Mouse (Mus musculus) NIH3T3 (cell line): ENCODE measurements at regions not wholly inside any gene's neighbourhood (a gene's known extent, or its start where the extent isn't known, plus 50 kb on each side); places are given as distances from the start of the nearest gene placed in this dataset.

Experiments used
- DNase-seq: peaks from one replicate; pipeline ENCODE4 v3.0.0-alpha.2; 2012; ENCODE audit warnings: low read depth

GRCm38 (mm10) chr7:117875241-117875640, 240.7 kb downstream of the Rps15a start:
- no peak for DNase-seq

- no peak for DNase-seq
Measured at GRCm38 (mm10) chr7:117859419-117859818, 256.6 kb downstream of the Rps15a start.

GRCm38 (mm10) chr7:117855955-117856354, 260.0 kb downstream of the Rps15a start:
- DNase-seq = no peak

GRCm38 (mm10) chr7:117853716-117854115, 262.3 kb downstream of the Rps15a start:
- DNase-seq = no peak

DNA sequence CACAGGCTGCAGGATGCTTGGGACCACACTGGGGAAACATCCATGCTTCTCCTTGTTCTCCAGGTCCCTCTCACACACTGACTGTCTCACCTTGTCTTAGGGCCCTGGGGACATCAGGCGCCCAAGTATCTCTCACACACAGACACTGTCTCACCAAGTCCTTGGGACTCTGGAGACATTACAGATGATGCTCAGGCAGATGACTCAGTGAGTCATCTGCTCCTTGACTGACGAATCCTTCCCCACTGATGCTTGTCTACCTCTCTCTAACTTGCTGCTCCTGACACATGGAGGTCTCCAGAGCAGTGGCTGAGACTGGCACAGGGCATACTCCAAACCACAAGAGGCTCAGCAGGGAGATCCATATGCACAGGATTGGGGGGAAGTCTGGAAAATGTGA, 263.1 kb downstream of the Rps15a start:
- DNase-seq = no peak

DNA sequence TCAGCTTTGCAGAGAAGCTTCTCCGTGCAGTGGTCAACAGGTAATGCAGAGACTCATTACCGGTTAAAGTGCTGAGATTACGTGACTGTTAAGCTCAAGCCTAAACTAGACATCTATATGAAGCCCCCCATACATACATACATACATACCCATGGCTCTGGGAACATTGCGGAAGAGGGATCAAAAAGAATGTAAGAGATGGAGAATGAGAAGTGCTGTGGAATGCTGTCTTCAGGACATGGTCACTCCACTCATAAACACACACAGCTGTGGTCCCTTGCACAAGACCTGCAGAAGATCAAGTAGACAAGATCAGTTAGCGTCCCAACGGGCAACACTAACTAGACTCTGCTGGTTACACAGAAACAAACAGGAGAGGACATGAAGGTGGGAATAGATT, 265.2 kb downstream of the Rps15a start:
- no peak for DNase-seq

GRCm38 (mm10) chr7:117846041-117846440, 269.9 kb downstream of the Rps15a start:
- no peak for DNase-seq

- no peak for DNase-seq
Measured at GRCm38 (mm10) chr7:117842780-117843179, 273.2 kb downstream of the Rps15a start.

DNA sequence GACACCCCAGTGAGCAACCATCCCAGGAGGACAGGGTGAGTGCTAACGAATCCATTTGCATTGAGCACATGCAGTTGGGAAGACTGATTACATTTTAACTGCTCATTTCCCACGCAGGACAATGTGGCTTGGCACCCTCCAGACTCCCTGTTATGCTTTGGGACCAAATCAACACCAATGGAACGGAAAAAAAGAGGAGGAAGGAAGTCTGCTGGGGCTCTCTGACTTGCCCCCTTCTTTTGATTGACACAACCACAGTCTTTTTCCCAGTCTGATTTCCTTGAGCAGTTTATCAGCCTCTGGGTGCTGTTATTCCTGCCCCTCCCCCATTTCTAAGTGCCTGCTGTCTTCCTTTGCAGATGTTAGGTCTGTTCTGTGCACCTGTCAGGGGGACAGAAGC, 321.0 kb downstream of the Rps15a start:
- DNase-seq = no peak

DNA sequence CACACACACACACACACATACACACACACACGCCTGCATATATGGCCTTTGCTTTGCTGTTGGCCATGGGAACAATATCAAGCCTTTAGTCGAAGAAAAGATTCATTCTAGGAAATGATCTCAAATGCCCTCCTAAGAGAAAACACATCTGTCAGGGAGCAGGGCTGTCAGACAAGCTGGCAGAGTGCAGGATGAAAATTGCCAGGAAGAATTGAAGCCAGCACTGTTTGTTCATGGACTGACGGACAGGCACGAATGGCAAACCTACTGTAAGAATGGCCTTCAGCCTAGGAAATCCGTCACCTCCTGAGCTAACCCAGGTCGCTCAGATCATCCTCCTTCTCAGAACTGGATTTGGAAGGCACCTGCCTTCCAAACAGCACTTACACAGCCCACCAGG, 322.0 kb downstream of the Rps15a start:
- DNase-seq = no peak

DNA sequence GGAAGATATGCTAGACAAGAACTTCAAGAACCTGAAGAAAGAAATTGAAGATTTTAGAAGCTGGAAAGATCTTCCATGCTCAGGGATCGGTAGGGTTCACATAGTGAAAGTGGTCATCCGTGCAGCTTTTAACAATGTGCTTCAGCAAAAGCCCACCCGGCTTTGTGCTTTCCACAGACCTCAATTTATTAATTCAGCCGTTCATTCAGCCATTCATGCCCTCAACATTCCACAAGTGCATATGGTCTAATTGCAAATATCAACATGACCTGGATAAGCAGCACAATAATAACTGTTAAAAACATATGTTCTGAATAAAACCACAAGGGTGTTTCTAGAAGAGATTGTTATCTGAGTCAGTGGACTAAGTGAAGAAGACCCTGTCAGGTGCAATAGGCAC, 323.5 kb downstream of the Rps15a start:
- no peak for DNase-seq

DNA sequence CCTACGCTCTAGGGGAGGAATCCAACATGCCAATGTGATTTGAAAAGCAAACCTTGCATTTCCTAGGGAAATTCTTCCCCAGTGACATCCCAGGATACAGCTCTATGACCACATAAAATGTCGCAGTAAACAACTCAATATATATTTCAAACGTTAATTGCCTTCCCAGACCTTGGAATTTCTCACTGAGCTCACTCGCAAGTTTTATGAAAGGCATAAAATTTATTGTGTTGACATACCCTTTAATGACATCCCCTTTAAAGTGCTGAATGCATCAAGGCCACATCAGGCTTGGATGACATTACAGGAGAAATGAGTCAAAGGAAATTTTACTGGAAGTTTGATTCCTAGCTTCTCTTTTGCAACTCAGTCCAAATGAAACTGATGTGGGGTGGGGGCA, 337.0 kb downstream of the Rps15a start:
- DNase-seq = no peak

- no peak for DNase-seq
Measured at GRCm38 (mm10) chr7:117777921-117778320, 338.1 kb downstream of the Rps15a start.

DNA sequence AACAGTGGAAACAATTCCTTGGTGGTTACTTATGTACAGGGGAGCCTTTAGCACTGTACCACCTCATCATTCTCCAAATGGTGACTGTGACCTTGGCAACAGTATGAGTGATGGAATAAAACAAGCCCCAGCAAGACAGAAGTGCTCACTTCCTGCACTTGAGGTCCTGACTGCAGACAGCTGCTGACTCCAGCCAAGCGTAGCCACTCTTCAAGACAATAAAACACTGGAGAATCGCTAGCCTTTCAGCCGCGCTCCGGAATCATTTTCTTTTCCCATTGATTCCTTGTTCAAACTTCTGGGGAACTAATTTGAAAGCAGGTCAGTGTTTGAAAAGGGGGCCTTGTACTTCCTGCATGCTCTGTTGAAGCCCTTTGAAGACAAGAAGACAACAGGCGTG, 344.2 kb downstream of the Rps15a start:
- no peak for DNase-seq

GRCm38 (mm10) chr7:117759506-117759905, 356.5 kb downstream of the Rps15a start:
- no peak for DNase-seq

GRCm38 (mm10) chr7:117757033-117757432, 359.0 kb downstream of the Rps15a start:
- peak; percentile 21 for DNase-seq

GRCm38 (mm10) chr7:117755830-117756229, 360.2 kb downstream of the Rps15a start:
- no peak for DNase-seq

- no peak for DNase-seq
Measured at GRCm38 (mm10) chr7:117753296-117753695, 362.7 kb downstream of the Rps15a start.

GRCm38 (mm10) chr7:117752302-117753185, 363.4 kb downstream of the Rps15a start:
- DNase-seq = no peak

- DNase-seq = no peak
Measured at GRCm38 (mm10) chr7:117747991-117748390, 367.2 kb downstream of the Xylt1 start.

GRCm38 (mm10) chr7:117746393-117746792, 365.6 kb downstream of the Xylt1 start:
- no peak for DNase-seq

- DNase-seq = peak; percentile 79
Measured at GRCm38 (mm10) chr7:117739706-117740105, 358.9 kb downstream of the Xylt1 start.

- DNase-seq = no peak
Measured at GRCm38 (mm10) chr7:117735699-117736020, 354.9 kb downstream of the Xylt1 start.
